Mouse (Mus musculus): ENCODE results near the gene Dynlt1a.
"Not testable (repeated sequence)": the region's sequence is repeated elsewhere in the genome, so short reads cannot be mapped to it uniquely, and the experiment has no call there.

- TF ChIP-seq CTCF, POLR2A (IDR thresholded peaks at IDR 0.05; ENCODE audit: extremely low read depth, insufficient read depth, low read length): not testable (repeated sequence)
Observed at GRCm38 (mm10) chr17:6257070-6257456, 60.2 kb downstream of the Dynlt1a start.
